Mouse (Mus musculus) neural tube, embryonic 15.5 days (tissue): Measurements from ENCODE around the gene Thtpa. TPM values are rescaled to one million over a fixed set of nuclear protein-coding genes. Genes with fewer than 3 reads are reported as not detected.

Experiments used
- ATAC-seq: fragments of 200-750 bp; cut with Nextera tagmentation; 2 replicates; pipeline ENCODE4 v1.8.0; 2017; ENCODE audit warnings: mild to moderate bottlenecking, moderate TSS enrichment, moderate library complexity; ENCODE audit not compliant: low FRiP score
- H3K27ac ChIP-seq: fragments of 300-500 bp; sonication (generic); replicated peaks from 2 replicates; pipeline ENCODE4 v1.5.1; 2015; ENCODE audit warnings: mild to moderate bottlenecking, inconsistent platforms
- H3K27me3 ChIP-seq: fragments of 300-500 bp; sonication (generic); replicated peaks from 2 replicates; pipeline ENCODE4 v1.6.1; 2015; ENCODE audit warnings: inconsistent platforms
- H3K36me3 ChIP-seq: fragments of 300-500 bp; sonication (generic); 2 replicates; pipeline ENCODE4 v1.6.1; 2015; ENCODE audit warnings: inconsistent platforms
- H3K4me1 ChIP-seq: fragments of 300-500 bp; sonication (generic); 2 replicates; pipeline ENCODE4 v1.6.1; 2015; ENCODE audit warnings: inconsistent platforms
- H3K4me2 ChIP-seq: fragments of 300-500 bp; sonication (generic); 2 replicates; pipeline ENCODE4 v1.6.1; 2015; ENCODE audit warnings: inconsistent platforms, mild to moderate bottlenecking, moderate library complexity
- H3K4me3 ChIP-seq: fragments of 300-500 bp; sonication (generic); replicated peaks from 2 replicates; pipeline ENCODE4 v1.5.1; 2015; ENCODE audit warnings: mild to moderate bottlenecking, inconsistent platforms
- H3K9ac ChIP-seq: fragments of 300-500 bp; sonication (generic); replicated peaks from 2 replicates; pipeline ENCODE4 v1.6.1; 2015; ENCODE audit warnings: mild to moderate bottlenecking, inconsistent platforms
- H3K9me3 ChIP-seq: fragments of 300-500 bp; sonication (generic); replicated peaks from 2 replicates; pipeline ENCODE4 v1.6.1; 2016; ENCODE audit warnings: inconsistent platforms
- WGBS: fragments of 180-500 bp; shearing (Covaris S2); methylation state at CpG from one replicate; pipeline ENCODE4 v1.1.7; 2015; ENCODE audit warnings: mixed read lengths; 5-methylcytosine and 5-hydroxymethylcytosine counted together
- polyA plus RNA-seq: library from polyadenylated mRNA; unstranded; fragments of >200 nt; fragmentation: Nextera tagmentation; extraction: Ambion mirVana; gene quantifications from 2 replicates; pipeline ENCODE4 v1.2.1, GENCODE M21; 2015

Thtpa gene
- polyA plus RNA-seq, 1 experiment from 2014 or later = 31.6 TPM

GRCm38 (mm10) chr14:55108202-55108870 is 13.8 kb downstream of the Thtpa start:
- peak; percentile 70 for ATAC-seq
- Histone ChIP-seq H3K9me3 (no peaks in the 10 kb centered on the region), H3K27me3 (peaks cover 5% of the 10 kb centered on the region; the same call in 1 of the 2 replicates), H3K36me3 (peaks cover 3% of the 10 kb centered on the region), H3K9ac (0 out of 2 replicates have a peak overlapping the region, but pooled peaks have one; percentile 11), H3K4me2 (peak overlapping the region; percentile 33; the same call in 1 of the 2 replicates), H3K27ac (peak overlapping the region; percentile 78), H3K4me1 (peaks cover 74% of the 10 kb centered on the region), H3K4me3 (no peak overlapping the region)
- WGBS = 27% methylated on average over 9 of the region's 9 CpGs

- Histone ChIP-seq H3K9me3 (no peaks in the 10 kb centered on the region), H3K4me2 (peak overlapping the region; percentile 13), H3K36me3 (peaks cover 7% of the 10 kb centered on the region), H3K4me3 (no peak overlapping the region), H3K9ac (0 out of 2 replicates have a peak overlapping the region, but pooled peaks have one; percentile 11), H3K27me3 (peaks cover 11% of the 10 kb centered on the region; the same call in 1 of the 2 replicates), H3K4me1 (peaks cover 83% of the 10 kb centered on the region), H3K27ac (peak overlapping the region; percentile 3; the same call in 1 of the 2 replicates)
- ATAC-seq = no peak
- 12% methylated on average over 21 of the region's 21 CpGs for WGBS
Measured at GRCm38 (mm10) chr14:55109048-55109873, 14.7 kb downstream of the Thtpa start.

- ATAC-seq = no peak
- Histone ChIP-seq H3K4me1 (peaks cover 80% of the 10 kb centered on the region), H3K27me3 (peaks cover 11% of the 10 kb centered on the region; the same call in 1 of the 2 replicates), H3K27ac (0 out of 2 replicates have a peak overlapping the region, but pooled peaks have one; percentile 3), H3K4me2 (0 out of 2 replicates have a peak overlapping the region, but pooled peaks have one; percentile 13), H3K4me3 (no peak overlapping the region), H3K9me3 (no peaks in the 10 kb centered on the region), H3K9ac (no peak overlapping the region), H3K36me3 (peaks cover 7% of the 10 kb centered on the region)
- 34% methylated on average over 9 of the region's 9 CpGs for WGBS
Measured at GRCm38 (mm10) chr14:55110076-55110475, 15.5 kb downstream of the Thtpa start.

- Histone ChIP-seq H3K4me2 (no peak overlapping the region), H3K36me3 (peaks cover 7% of the 10 kb centered on the region), H3K9me3 (no peaks in the 10 kb centered on the region), H3K27me3 (peaks cover 11% of the 10 kb centered on the region; the same call in 1 of the 2 replicates), H3K27ac (no peak overlapping the region), H3K4me1 (peaks cover 75% of the 10 kb centered on the region), H3K4me3 (no peak overlapping the region), H3K9ac (peak overlapping the region; percentile 7; the same call in 1 of the 2 replicates)
- no peak for ATAC-seq
- WGBS = 79% methylated on average over 2 of the region's 2 CpGs
Measured at GRCm38 (mm10) chr14:55111720-55112119, 17.1 kb downstream of the Thtpa start.

- Histone ChIP-seq H3K4me2 (peak overlapping the region; percentile 84), H3K27me3 (peaks cover 11% of the 10 kb centered on the region; the same call in 1 of the 2 replicates), H3K4me3 (peak overlapping the region; percentile 78), H3K9me3 (no peaks in the 10 kb centered on the region), H3K4me1 (peaks cover 73% of the 10 kb centered on the region), H3K9ac (peak overlapping the region; percentile 17; the same call in 1 of the 2 replicates), H3K36me3 (peaks cover 7% of the 10 kb centered on the region), H3K27ac (0 out of 2 replicates have a peak overlapping the region, but pooled peaks have one; percentile 96)
- no peak for ATAC-seq
- WGBS = 73% methylated on average over 51 of the region's 51 CpGs
Measured at GRCm38 (mm10) chr14:55113351-55113974, 18.9 kb downstream of the Thtpa start.

- H3K27ac ChIP-seq = peak overlapping the region; percentile 96
- H3K4me3 ChIP-seq = peak overlapping the region; percentile 78
- 7% methylated on average over 26 of the region's 26 CpGs for WGBS
- no peak for ATAC-seq
- H3K36me3 ChIP-seq = peaks cover 7% of the 10 kb centered on the region
- no peaks in the 10 kb centered on the region for H3K9me3 ChIP-seq
- H3K27me3 ChIP-seq = peaks cover 11% of the 10 kb centered on the region; the same call in 1 of the 2 replicates
- peak overlapping the region; percentile 82 for H3K9ac ChIP-seq
- peaks cover 66% of the 10 kb centered on the region for H3K4me1 ChIP-seq
- H3K4me2 ChIP-seq = peak overlapping the region; percentile 84
Measured at GRCm38 (mm10) chr14:55113975-55114645, 19.5 kb downstream of the Thtpa start.

- ATAC-seq = peak; percentile 39
- H3K36me3 ChIP-seq = peaks cover 7% of the 10 kb centered on the region
- peak overlapping the region; percentile 82 for H3K9ac ChIP-seq
- peak overlapping the region; percentile 96 for H3K27ac ChIP-seq
- peak overlapping the region; percentile 78 for H3K4me3 ChIP-seq
- peaks cover 57% of the 10 kb centered on the region for H3K4me1 ChIP-seq
- peaks cover 11% of the 10 kb centered on the region; the same call in 1 of the 2 replicates for H3K27me3 ChIP-seq
- peak overlapping the region; percentile 84 for H3K4me2 ChIP-seq
- WGBS = under 1% methylated on average over 75 of the region's 78 CpGs
- H3K9me3 ChIP-seq = no peaks in the 10 kb centered on the region
Measured at GRCm38 (mm10) chr14:55114759-55115701, 20.4 kb downstream of the Thtpa start.

- 0% methylated on average over 8 of the region's 8 CpGs for WGBS
- Histone ChIP-seq H3K9ac (peak overlapping the region; percentile 82), H3K27ac (peak overlapping the region; percentile 96), H3K9me3 (no peaks in the 10 kb centered on the region), H3K4me2 (peak overlapping the region; percentile 84), H3K27me3 (peaks cover 11% of the 10 kb centered on the region; the same call in 1 of the 2 replicates), H3K4me3 (peak overlapping the region; percentile 78), H3K4me1 (peaks cover 53% of the 10 kb centered on the region), H3K36me3 (peaks cover 7% of the 10 kb centered on the region)
- peak; percentile 24 for ATAC-seq
Measured at GRCm38 (mm10) chr14:55115846-55116245, 21.3 kb downstream of the Thtpa start.

- Histone ChIP-seq H3K4me1 (peaks cover 45% of the 10 kb centered on the region), H3K36me3 (peaks cover 7% of the 10 kb centered on the region), H3K9me3 (no peaks in the 10 kb centered on the region), H3K9ac (peak within 1 kb of the TSS; percentile 82), H3K4me2 (peak within 1 kb of the TSS; percentile 84), H3K4me3 (peak within 1 kb of the TSS; percentile 78), H3K27ac (peak within 1 kb of the TSS; percentile 96), H3K27me3 (peaks cover 11% of the 10 kb centered on the region; the same call in 1 of the 2 replicates)
- 2% methylated on average over 21 of the region's 21 CpGs for WGBS
- peak; percentile 77 for ATAC-seq
Measured at GRCm38 (mm10) chr14:55116425-55117200, 22.0 kb downstream of the Thtpa start, which contains the start of gene Jph4. Jph4 (minus strand) TSS chr14:55116935.
